Mouse (Mus musculus) MEL (cell line): ENCODE data around the gene Narf.

Source experiments
- BHLHE40 ChIP-seq: IDR thresholded peaks from 2 replicates; pipeline ENCODE4 v1.6.1; 2012; ENCODE audit warnings: low read depth, mild to moderate bottlenecking, inconsistent platforms, low read length, improper control_type of control experiment, borderline replicate concordance
- CTCF ChIP-seq, 3 experiments: IDR thresholded peaks in 2 of 3; conservative IDR thresholded peaks in 1 of 3; 2 replicates each; pipeline ENCODE4 v1.5.1; 2011 to 2012; ENCODE audit warnings: low read length in 3 of 3, low read depth in 2 of 3, mild to moderate bottlenecking in 2 of 3, improper control_type of control experiment in 1 of 3, inconsistent platforms in 1 of 3, mixed read lengths in 1 of 3, moderate library complexity in 1 of 3; ENCODE audit not compliant: control insufficient read depth in 1 of 3, insufficient read depth in 1 of 3, poor library complexity in 1 of 3, severe bottlenecking in 1 of 3
- E2F4 ChIP-seq: IDR thresholded peaks from 2 replicates; pipeline ENCODE4 v1.6.1; 2011; ENCODE audit warnings: low read depth, low read length, improper control_type of control experiment, borderline replicate concordance
- EP300 ChIP-seq, 2 experiments: IDR thresholded peaks; 2 replicates each; pipeline ENCODE4 v1.6.1; 2011; ENCODE audit warnings: improper control_type of control experiment in 2 of 2, low read length in 2 of 2, low read depth in 1 of 2, mild to moderate bottlenecking in 1 of 2
- ETS1 ChIP-seq: IDR thresholded peaks from 2 replicates; pipeline ENCODE4 v1.6.1; 2012; ENCODE audit warnings: low read depth, mild to moderate bottlenecking, inconsistent platforms, low read length, improper control_type of control experiment, moderate library complexity
- HCFC1 ChIP-seq: IDR thresholded peaks from 2 replicates; pipeline ENCODE4 v1.6.1; 2012; ENCODE audit warnings: low read depth, mild to moderate bottlenecking, inconsistent platforms, low read length, improper control_type of control experiment, moderate library complexity
- MAFK ChIP-seq: IDR thresholded peaks from 2 replicates; pipeline ENCODE4 v1.6.1; 2011; ENCODE audit warnings: low read depth, mild to moderate bottlenecking, low read length, improper control_type of control experiment, borderline replicate concordance
- MAX ChIP-seq: IDR thresholded peaks from 2 replicates; pipeline ENCODE4 v1.6.1; 2011; ENCODE audit warnings: low read length, improper control_type of control experiment
- POLR2A ChIP-seq, 2 experiments: IDR thresholded peaks; 2 replicates each; pipeline ENCODE4 v1.6.1; 2011 to 2012; ENCODE audit warnings: low read length in 2 of 2, mild to moderate bottlenecking in 2 of 2, control low read depth in 1 of 2, improper control_type of control experiment in 1 of 2, low read depth in 1 of 2, moderate library complexity in 1 of 2; ENCODE audit not compliant: control insufficient read depth in 1 of 2, insufficient read depth in 1 of 2, poor library complexity in 1 of 2
- SMC3 ChIP-seq: IDR thresholded peaks from 2 replicates; pipeline ENCODE4 v1.6.1; 2011; ENCODE audit warnings: low read depth, low read length, improper control_type of control experiment
- TCF12 ChIP-seq: IDR thresholded peaks from 2 replicates; pipeline ENCODE4 v1.6.1; 2014; ENCODE audit warnings: low read depth, mild to moderate bottlenecking, inconsistent platforms, low read length, improper control_type of control experiment, moderate library complexity
- UBTF ChIP-seq: IDR thresholded peaks from 2 replicates; pipeline ENCODE4 v1.6.1; 2012; ENCODE audit warnings: low read depth, mild to moderate bottlenecking, inconsistent platforms, low read length, improper control_type of control experiment, moderate library complexity, borderline replicate concordance; ENCODE audit not compliant: insufficient read depth
- USF1 ChIP-seq: IDR thresholded peaks from 2 replicates; pipeline ENCODE4 v1.6.1; 2014; ENCODE audit warnings: low read depth, mild to moderate bottlenecking, inconsistent platforms, low read length, improper control_type of control experiment, moderate library complexity

GRCm38 (mm10) chr11:121193415-121193814 is 43.6 kb upstream of the Narf start:
- TF ChIP-seq CTCF (IDR thresholded peaks at IDR 0.05 in 2 of 3, conservative IDR thresholded peaks at IDR 0.05 in 1 of 3; ENCODE audit: control insufficient read depth in 1 of 3, insufficient read depth in 1 of 3, low read depth in 2 of 3, low read length in 3 of 3, poor library complexity in 1 of 3, severe bottlenecking in 1 of 3), result no peak
- no peak for TF ChIP-seq SMC3
- no peak for TF ChIP-seq EP300 (IDR thresholded peaks at IDR 0.05; ENCODE audit: low read depth in 1 of 2, low read length in 2 of 2)
- TF ChIP-seq MAX, result no peak
- no peak for TF ChIP-seq USF1
- TF ChIP-seq POLR2A (IDR thresholded peaks at IDR 0.05; ENCODE audit: control insufficient read depth in 1 of 2, insufficient read depth in 1 of 2, low read depth in 1 of 2, low read length in 2 of 2, poor library complexity in 1 of 2), result no peak
- no peak for TF ChIP-seq TCF12
- no peak for TF ChIP-seq UBTF
- no peak for TF ChIP-seq E2F4
- TF ChIP-seq HCFC1, result no peak
- TF ChIP-seq ETS1, result no peak
- TF ChIP-seq BHLHE40, result no peak
- no peak for TF ChIP-seq MAFK
